Mouse (Mus musculus): ENCODE data around the gene Ceacam1.
A peak's percentile ranks its signal among the peaks of the same experiment; 100 is the strongest.
"Not testable (repeated sequence)": the region's sequence is repeated elsewhere in the genome, so short reads cannot be mapped to it uniquely, and the experiment has no call there.

Gene Ceacam1

DNA sequence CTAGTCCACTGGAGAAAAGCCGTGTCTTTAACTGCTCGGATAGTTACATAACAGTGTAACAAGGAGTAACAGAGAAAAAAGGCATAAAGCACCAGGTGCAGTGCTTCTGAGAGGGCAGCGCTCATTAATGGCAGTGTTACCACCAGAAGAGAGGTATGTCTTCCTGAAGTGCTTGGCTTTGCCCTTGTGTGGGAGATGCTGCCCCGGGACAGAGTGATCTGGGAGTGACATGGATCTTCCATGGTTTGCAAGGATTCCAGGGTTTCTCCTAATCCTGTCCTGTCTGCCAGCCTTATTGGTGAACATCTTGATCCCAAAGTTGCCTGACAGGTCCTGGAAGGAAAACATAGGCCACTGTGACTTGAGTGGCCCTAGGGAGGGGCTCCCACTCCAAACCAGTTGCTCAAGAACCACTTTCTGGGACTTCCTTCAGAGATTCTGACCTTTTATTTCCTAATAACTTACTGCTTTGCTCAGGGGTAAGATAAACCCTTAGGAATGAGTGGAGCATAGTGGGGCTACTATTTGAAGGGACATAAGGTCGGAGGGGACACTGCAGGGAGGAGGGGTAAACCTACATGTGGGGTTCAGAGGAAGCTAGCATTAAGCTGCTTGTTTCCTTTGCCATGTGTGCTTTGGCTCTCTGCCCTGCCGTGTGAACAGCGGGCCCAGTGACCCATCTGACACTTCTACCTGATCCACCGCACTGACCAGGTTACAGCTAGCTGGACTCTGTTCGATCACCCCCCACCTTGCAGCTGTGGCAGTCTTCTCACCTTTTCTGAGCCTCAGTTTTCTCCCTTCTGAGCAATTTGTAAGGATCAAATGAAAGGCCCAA is 37.2 kb downstream of the Ceacam1 start:
- no peak for DNase-seq (ENCODE audit: low spot score)

DNA sequence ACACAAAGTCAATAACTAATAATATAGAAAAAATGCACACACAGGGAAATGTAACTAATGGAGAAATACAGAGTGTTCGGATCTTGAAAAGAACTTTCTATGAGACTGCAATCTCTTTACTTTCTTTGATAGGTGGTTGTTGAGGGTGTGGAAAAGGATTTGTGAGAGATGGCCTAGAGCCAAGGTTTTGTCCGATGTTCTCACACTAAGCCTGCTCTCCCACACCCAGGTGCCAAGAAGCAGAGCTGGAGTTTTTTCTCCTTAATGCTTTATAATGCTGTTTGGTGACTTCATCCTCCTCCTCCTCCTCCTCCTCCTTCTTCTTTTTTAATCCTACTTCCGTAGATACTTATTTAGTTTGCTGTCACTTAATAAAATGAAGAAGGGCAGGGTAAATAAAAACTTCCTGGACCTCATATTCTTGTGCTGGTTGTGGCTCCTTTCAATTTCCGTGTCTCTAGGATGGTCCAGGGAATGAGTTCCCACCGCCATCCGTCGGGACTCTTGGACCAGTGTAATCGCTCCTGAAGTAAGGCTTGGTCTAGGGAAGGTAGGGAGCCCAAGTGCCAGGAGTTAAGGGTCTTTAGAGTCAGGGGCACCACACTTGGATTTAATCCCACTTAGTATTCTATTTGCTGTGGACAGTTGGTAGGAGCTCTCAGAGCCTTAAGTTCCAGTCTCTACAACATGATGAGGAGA is 38.1 kb downstream of the Ceacam1 start:
- DNase-seq (ENCODE audit: low spot score), result no peak

DNA sequence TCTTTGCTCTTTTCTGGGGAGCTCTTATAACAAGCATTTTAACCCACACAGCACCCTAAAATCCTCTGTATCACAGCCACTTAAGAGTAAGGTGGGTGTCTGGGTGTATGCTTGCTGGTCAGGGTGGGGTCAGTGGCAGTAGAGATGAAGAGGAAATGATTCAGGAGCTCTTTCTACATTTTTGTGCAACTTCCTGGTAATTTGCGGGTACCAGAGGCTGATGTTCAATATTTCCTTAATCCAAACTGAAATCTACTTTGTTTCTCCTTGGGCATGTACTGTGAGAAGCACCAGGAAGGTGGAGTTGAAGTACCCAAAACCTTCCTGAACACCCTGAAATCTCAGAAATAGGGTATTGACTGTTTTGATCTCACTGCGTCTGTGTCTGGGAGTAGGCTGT is 40.7 kb downstream of the Ceacam1 start:
- no peak for DNase-seq (ENCODE audit: low spot score)

DNA sequence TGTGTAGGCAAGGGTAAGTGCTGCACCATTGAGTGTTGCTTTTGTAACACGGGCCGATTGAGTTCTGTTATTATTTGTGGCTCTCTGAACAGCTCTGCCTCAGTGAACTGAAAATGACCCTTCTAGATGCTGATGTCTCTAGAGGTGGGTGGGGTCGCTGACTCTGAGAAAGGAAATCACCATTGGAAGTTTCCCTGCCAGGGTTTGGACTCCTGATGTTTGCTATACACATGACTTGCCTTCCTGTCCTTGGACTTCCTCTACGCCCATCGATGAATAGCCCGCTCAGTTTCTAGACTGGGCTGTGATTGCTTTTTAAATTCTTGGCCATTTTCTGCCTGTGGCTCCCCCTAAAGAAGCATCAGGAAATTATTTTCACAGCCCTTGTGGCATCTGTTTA is 41.2 kb downstream of the Ceacam1 start:
- no peak for DNase-seq (ENCODE audit: low spot score)

DNA sequence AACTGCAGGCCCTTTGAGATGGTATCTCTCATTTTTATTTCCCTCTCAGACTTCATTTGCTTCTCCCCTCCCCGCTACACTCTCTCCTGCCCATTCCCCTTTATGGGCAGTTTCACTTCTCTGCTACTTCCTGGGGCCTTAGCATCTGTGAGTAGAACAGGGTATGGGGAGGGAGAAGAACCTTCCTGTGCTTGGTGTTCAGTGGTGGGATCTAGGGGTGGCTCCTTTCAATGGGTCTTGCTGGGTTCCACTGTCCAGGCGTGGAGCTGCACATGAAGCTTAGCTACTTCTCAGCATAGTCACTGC is 41.9 kb downstream of the Ceacam1 start:
- no peak for DNase-seq (ENCODE audit: low spot score)

DNA sequence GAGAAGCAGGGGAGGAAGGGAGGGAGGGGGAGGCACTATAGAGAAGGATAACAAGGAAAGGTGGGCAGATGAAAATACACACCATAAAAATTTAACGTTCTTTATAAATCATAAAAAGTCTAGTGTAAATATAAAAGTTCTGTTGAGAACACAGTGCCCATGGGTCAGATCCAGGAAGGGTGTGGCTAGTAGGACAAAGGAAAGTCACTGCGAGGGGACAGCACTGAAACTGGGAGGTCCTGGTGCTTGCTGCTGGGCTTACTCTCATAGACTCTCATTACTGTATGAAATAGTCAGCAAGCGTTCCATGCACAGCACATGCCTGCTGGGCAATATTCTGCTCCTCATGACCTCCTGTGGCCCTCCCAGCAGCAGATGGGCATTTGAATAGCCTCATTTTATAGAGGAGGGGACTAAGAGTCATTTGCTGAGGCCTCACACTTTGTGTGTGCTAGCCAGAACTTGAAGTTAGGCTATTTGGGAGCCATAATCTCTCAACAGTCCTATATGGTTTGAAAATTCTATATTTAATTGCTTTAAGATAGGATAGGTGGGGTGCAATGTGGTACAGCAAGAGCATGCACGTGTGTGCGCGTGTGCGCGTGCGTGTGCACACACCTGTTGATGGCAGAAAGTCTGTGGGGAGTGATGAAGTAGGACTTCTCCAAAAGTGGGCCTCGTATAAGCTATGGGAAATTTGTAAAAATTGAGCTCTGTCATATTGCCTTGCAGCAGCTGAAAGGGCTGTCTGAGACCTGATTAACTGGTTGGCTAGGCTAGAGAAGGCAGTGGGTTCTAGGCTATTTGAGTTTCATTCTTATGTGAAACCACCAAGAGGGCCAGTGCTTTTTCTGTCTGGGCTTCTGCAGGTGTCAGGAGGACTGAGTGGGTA is 42.5 kb downstream of the Ceacam1 start:
- DNase-seq (ENCODE audit: low spot score), result no peak

DNA sequence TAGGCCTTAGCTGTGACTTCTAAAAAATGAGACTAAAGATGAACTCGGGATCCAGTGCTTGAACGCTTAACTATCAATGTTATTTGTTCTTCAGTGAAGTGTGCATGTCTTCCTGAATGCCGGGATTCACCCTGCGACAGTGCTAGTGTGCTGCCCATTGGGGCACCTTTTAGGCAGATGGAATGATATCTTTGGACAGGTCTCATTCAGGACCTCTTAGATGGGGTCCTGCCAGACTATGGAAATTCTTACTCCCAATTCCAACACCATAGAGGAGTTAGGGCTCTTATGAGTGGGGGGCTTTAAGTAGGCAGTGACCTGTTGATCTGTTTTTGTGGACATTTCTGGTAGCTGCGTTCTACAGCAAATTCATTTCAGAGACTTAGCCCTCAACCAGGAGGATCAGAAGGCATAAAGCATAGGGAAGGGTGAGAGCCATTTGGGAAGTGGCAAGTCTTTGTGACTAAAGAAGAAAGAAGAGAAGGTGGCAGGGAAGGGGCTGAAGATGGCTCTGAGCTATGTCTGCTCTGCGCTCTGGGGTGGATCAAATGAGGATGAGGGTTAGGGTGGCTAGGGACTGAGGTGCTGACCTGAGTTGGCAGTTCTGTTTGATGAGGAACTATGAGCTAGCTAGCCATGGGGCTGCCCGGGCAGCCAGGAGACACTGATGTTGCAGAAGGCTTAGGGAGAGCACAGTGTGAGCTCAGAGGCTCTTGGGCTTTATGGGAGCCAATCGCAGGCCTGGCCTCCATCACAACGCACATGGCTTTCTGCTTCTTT is 43.4 kb downstream of the Ceacam1 start:
- no peak for DNase-seq (ENCODE audit: low spot score)

DNA sequence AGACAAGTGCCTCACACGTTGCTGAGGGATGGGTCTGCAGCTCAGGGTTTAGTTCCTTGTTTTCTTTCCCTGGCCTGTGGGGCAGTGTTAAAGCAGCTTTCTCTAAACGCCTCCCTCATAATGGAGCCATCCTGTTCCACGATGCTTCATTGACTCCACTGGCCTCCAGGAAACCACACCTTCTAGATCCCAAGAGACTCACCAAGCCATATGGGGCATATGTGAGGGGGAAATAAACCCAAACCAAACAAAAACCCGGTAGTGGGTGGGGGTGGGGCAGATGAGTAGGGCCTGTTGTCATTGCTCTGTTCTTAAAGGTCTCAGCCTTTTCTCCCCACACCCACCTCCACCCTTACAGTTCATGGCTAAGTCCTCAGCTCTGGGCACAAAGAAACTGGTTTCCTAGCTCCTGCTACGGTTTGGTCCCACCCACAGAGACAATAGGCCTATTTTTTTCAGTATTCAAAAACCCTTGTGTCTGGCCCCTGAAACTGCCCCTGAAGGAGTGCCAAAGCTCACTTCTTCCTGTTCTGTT is 44.3 kb downstream of the Ceacam1 start:
- DNase-seq (ENCODE audit: low spot score), result no peak

DNA sequence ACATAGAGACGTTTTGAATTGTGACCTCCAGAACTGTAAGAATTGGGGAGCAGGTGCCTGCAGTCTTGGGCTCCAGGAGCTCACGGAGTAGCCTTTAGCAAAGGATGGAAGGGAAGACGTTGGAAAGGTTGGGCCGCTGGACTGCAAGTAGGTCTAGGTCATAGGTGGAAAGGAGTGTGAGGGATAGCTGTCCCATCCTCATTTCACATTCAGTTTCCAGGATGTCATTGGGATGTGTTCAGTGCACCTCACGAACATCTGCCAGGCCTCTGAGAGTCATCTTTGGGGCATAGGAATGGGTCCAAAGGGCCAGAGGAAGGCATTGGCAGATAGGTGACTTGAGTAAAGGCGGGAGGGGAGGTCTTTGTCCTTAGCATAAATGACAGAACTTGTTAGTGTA is 45.0 kb downstream of the Ceacam1 start:
- no peak for DNase-seq (ENCODE audit: low spot score)

DNA sequence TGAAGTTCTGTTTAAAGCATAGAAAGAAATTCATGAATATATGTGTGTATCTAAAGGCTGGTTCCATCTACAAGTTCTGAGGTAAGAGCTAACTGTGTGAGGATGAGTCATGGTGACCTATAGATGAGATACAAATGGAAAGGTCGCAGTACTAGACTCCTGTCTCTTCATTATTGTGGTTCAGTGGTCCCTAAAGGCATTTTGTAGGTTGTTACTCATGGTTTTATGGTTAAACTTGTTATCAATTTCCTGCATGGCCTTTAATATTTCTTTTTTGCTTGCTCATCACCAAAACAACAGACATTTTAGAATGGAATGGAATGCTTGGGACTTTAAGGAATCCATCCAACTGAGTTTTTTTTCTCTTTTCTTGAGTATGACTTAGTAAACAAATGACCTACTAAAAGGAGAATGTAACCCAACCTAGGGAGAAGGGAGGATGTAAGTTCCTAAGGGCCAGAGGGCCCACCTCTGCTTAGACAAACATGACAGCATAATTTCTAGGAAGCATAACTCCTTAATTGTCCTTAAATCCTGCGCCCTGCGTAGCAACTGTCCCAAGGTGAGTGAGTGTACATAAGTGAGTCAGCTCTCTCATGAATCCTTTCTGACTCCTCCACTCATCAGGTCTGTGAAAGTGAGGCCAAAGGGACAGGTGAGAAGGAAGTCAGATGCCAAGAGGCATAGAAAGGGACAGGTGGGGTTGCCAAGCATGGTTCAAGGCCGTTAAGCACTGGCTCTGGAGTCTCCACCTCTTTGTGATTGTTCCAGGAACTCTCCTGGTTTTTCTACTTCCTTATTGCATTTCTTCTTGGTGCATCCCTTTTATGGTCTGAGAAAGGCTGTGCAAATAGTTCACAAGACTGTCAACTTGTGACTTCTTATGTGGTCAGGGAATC is 47.3 kb downstream of the Ceacam1 start:
- no peak for DNase-seq (ENCODE audit: low spot score)

DNA sequence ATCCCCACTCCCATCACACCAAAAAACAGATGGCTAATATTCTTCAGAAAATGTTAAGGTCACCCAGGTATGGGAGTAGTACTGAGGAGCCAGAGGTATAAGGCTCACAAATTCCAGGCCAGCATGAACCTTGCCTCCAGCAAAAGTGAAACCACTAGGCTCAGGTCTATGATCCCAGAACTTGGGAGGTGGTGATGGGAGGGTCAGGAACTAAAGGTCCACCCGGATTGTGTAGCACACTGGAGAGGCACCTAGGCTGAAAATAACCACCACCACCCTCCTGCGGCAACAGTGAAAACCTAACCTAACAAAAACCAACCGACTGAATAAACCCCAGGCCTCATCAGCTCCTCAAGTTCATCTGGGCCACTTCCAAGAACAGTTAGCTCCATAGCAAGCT is 49.1 kb downstream of the Ceacam1 start:
- DNase-seq (ENCODE audit: low spot score), result no peak

DNA sequence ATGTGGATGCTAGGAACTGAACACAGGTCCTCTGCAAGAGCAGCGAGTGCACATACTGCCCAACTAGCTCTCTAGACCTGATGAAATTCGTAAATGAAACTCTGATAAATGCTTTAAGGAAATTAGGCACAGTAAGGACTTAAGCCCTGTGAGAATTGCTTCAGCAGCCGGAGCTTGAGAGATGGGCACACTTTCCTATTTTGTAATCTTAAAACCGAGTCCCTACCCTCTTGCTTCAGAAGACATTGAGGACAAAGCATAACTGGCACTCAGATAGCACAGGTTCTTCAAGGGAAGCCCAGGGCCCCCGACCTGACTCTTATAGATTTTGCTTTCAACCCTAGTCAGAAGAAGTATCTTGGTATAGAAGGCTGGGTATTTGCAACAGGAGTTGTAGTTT is 50.3 kb downstream of the Ceacam1 start:
- no peak for DNase-seq (ENCODE audit: low spot score)

DNA sequence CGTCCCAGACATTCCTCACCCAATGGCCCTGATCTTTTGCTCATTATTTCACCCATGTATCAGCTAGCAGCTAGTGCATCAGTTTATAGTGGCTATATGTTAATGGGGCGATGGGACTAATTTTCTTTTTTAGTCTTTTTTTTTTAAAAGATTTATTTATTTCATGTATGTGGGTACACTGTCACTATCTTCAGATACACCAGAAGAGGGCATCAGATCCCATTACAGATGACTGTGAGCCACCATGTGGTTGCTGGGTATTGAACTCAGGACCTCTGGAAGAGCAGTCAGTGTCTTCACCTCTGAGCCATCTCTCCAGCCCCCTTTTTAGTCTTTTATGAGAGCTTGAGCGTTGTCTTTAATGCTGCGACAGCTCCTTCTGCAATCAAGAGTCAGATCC is 51.0 kb downstream of the Ceacam1 start:
- DNase-seq (ENCODE audit: low spot score), result not testable (repeated sequence)

DNA sequence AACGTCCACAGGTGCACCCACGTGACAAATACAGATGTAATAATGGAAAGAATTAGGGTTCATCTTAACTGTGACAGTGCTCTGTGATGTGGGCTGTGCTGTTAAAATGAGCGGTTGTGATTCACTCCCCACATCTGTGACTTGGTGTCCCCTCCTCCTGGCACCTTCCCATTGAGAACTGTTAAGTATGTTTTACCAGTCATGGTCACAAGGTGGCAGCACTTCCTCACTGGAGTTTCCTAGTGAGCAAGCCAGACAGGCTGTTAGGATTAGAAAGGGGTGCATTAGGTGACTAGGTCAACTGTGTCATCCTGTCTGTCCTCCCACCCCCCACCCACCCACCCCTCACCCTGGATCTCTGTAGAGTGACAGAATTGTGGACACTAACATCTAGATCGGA is 53.0 kb downstream of the Ceacam1 start:
- peak; percentile 39 for DNase-seq (ENCODE audit: low spot score)

DNA sequence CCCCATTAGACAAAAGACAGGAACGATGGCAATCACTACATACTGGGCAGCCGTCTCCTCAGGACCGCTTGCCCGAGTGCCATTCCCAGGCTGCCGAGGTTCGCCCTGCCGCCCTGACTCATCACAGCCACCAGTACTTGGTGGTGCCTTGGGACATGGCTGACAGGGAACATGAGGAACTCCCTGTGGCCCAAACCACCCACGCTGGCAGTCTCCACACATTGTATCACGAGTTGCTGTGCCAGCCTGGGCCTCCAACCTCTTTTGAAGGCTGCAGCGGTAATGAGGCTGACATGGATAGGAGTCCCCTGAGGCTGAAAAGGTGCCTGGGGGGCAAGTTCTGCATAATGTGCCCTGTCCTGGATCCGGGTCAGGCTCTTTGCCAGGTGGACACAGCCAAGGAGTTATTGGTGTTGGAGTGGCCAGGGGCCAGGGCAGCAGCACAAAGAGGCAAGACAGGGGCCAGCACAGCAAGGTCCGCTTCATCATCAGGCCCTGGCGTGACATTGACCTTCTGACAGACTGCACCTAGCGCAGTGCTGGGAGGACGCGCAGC is 55.0 kb downstream of the Ceacam1 start:
- DNase-seq (ENCODE audit: low spot score), result no peak

DNA sequence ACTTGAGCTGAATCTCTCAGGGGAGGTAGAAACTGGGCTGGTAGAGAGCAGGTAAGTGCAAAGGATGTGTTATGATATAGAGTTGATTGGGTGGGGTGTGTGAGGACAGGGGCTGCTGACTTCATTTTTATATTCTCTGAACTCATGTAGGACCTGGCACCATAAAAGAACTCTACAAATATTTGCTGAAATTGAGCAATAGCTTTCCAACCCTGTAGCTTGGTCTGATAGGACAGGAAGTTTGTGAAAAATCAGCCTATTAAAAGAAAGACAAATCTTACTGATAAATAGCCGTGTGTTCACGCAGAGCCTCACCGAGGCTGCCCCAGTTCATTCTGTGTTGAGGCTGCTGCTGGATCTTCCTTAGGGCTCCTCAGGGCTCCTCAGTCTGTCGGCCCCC is 57.5 kb downstream of the Ceacam1 start:
- DNase-seq (ENCODE audit: low spot score), result no peak

DNA sequence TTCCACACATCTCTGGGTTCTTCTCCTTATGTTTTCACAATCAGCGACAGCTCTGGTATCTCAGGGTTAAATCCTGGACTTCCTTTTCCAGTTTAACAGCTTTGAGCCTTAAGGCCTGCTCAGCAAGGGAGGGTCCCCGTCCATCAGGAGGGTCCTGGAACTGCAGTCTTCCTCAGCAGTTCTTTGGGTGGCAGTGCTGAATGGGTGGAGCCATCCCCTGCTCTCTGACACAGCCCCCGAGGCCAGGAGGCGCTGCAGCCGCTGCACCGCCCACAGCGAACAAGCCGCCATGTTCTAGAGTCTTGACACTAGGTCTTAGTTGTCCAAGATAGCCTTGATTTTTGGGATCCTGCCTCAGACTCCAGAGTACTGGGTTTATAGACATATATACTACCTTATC is 57.9 kb downstream of the Ceacam1 start:
- no peak for DNase-seq (ENCODE audit: low spot score)

DNA sequence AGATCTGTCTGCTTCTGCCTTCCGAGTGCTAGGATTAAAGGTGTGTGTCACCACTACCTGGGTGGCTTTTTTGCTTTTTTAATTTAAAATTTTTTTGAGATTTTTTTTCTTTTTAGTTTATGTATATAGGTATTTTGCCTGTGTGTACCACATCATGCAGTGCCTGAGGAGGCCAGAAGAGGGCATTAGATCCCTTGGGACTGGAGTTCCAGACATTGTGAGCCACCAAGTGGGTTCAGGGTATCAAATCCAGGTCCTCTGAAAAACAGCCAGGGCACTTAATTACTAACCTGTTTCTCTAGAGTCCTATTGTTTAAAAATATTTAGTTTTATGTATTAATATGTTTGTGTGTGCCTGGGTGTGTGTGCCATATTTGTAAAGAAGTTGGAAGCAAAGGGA is 59.8 kb downstream of the Ceacam1 start:
- no peak for DNase-seq (ENCODE audit: low spot score)

DNA sequence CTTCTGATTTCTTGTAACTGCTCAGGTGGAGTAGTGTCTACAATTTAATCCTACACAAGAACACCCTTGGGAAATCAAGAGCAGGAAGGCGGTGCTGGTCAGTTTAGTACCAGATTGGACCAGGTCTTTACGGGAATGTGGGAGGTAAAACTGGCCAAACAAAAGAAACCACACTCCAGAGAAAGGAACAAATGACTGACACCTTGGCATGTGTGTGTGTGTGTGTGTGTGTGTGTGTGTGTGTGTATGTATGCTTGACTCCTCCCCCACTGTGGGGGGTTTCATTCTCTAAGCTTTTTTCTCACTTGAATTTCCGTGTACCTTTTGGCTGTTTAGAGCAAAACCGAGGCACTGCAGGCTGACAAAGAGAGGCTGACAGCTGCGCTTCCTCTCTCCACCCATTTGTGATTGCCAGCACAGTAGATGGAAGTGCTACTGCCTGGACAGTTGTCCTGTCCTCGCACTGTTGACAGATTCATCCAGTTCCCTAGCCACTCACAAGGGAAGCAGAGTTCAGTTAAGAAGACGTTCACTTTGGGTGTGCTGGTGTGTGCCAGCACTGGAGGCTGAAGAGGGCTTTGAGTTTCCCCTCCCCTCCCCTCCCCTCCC is 64.5 kb downstream of the Ceacam1 start, which contains the start of gene Cxcl17:
Gene Cxcl17, minus strand, starts transcription at position 54 of the 609 bp plus-strand sequence.
- DNase-seq (ENCODE audit: low spot score), result no peak

DNA sequence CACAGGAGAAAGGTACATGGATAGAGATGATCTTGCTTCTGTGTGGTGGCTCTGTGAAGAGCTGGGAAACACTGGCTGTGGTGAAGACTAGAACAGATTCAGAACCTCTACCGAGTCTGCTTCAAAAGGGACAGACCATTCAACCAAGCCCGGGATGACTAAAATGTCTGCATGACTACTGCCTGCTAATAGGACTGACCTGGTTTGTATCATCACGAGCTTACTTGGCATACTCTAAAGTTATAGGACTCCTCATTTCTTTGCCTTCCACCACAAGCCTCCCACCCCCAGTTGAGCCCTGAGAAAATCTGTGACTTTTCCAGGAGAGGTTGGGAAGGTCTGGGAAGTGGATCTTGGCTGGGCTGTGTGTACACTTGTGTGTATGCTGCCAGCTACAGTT is 65.5 kb downstream of the Ceacam1 start:
- no peak for DNase-seq (ENCODE audit: low spot score)
